Mouse (Mus musculus) kidney, embryonic 15.5 days (tissue): ENCODE data around the gene Fam193a. TPM values are rescaled to one million over a fixed set of nuclear protein-coding genes. Genes with fewer than 3 reads are reported as not detected.

Experiments
- ATAC-seq: fragments of 200-750 bp; cut with Nextera tagmentation; replicated peaks from 2 replicates; pipeline ENCODE4 v1.8.0; 2017; ENCODE audit warnings: moderate TSS enrichment; ENCODE audit not compliant: low FRiP score
- H3K27ac ChIP-seq: fragments of 300-500 bp; sonication (generic); 2 replicates; pipeline ENCODE4 v1.5.1; 2015; ENCODE audit warnings: mild to moderate bottlenecking, inconsistent platforms
- H3K27me3 ChIP-seq: fragments of 300-500 bp; sonication (generic); 2 replicates; pipeline ENCODE4 v1.6.1; 2015; ENCODE audit warnings: inconsistent platforms
- H3K36me3 ChIP-seq: fragments of 300-500 bp; sonication (generic); 2 replicates; pipeline ENCODE4 v1.6.1; 2015; ENCODE audit warnings: inconsistent platforms
- H3K4me1 ChIP-seq: fragments of 300-500 bp; sonication (generic); 2 replicates; pipeline ENCODE4 v1.6.1; 2015; ENCODE audit warnings: inconsistent platforms
- H3K4me2 ChIP-seq: fragments of 300-500 bp; sonication (generic); 2 replicates; pipeline ENCODE4 v1.6.1; 2015; ENCODE audit warnings: moderate library complexity, mild to moderate bottlenecking, inconsistent platforms
- H3K4me3 ChIP-seq: fragments of 300-500 bp; sonication (generic); replicated peaks from 2 replicates; pipeline ENCODE4 v1.5.1; 2015; ENCODE audit warnings: mild to moderate bottlenecking, inconsistent platforms
- H3K9ac ChIP-seq: fragments of 300-500 bp; sonication (generic); 2 replicates; pipeline ENCODE4 v1.6.1; 2015; ENCODE audit warnings: mild to moderate bottlenecking, inconsistent platforms
- H3K9me3 ChIP-seq: fragments of 300-500 bp; sonication (generic); replicated peaks from 2 replicates; pipeline ENCODE4 v1.6.1; 2016; ENCODE audit warnings: inconsistent platforms
- WGBS: fragments of 180-500 bp; shearing (Covaris S2); methylation state at CpG from one replicate; pipeline ENCODE4 v1.1.7; 2015; ENCODE audit warnings: mixed read lengths; 5-methylcytosine and 5-hydroxymethylcytosine counted together
- polyA plus RNA-seq: library from polyadenylated mRNA; unstranded; fragments of >200 nt; fragmentation: Nextera tagmentation; extraction: Ambion mirVana; gene quantifications from 2 replicates; pipeline ENCODE4 v1.2.1, GENCODE M21; 2015

The Fam193a gene
- polyA plus RNA-seq, 1 experiment from 2014 or later = 13.0 TPM

GRCm38 (mm10) chr5:34514218-34514566 is 144.5 kb downstream of the Fam193a start:
- H3K27me3 ChIP-seq = no peaks in the 10 kb centered on the region
- no peak for ATAC-seq
- peaks cover 15% of the 10 kb centered on the region for H3K4me1 ChIP-seq
- H3K9ac ChIP-seq = peak overlapping the region; percentile 35
- H3K36me3 ChIP-seq = no peaks in the 10 kb centered on the region
- H3K27ac ChIP-seq = no peak overlapping the region
- H3K4me3 ChIP-seq = peak overlapping the region; percentile 85
- WGBS = 11% methylated on average over 7 of the region's 7 CpGs
- no peaks in the 10 kb centered on the region for H3K9me3 ChIP-seq
- peak overlapping the region; percentile 98 for H3K4me2 ChIP-seq

DNA sequence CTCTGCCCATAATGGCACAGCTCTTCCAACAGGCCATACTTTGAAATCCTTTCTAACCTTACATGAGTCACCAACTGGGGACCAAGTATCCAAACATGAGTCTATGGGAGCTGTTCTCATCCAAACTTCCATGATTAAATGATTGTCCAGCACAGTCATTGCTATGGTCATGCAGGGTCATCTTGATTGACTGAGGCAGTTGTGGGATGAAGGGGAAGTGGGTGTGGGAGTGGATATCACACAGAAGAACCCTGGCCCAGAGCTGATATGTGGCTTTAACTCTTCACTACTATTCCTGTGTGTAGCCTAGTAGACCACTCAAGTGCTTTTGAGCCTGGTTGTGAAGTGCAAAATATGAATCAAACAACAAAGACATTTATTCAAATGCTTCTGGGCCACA is 145.4 kb downstream of the Fam193a start:
- H3K9me3 ChIP-seq = no peaks in the 10 kb centered on the region
- H3K9ac ChIP-seq = no peak overlapping the region
- no peak overlapping the region for H3K4me3 ChIP-seq
- ATAC-seq = no peak
- H3K36me3 ChIP-seq = no peaks in the 10 kb centered on the region
- H3K4me1 ChIP-seq = peaks cover 15% of the 10 kb centered on the region
- no peak overlapping the region for H3K4me2 ChIP-seq
- H3K27ac ChIP-seq = no peak overlapping the region
- no peaks in the 10 kb centered on the region for H3K27me3 ChIP-seq

- Histone ChIP-seq H3K27ac (no peak overlapping the region), H3K9me3 (no peaks in the 10 kb centered on the region), H3K4me1 (peaks cover 14% of the 10 kb centered on the region), H3K27me3 (no peaks in the 10 kb centered on the region), H3K36me3 (no peaks in the 10 kb centered on the region), H3K4me2 (no peak overlapping the region), H3K4me3 (no peak overlapping the region), H3K9ac (no peak overlapping the region)
- WGBS = 23% methylated on average over 3 of the region's 3 CpGs
- no peak for ATAC-seq
Measured at GRCm38 (mm10) chr5:34517913-34518312, 148.2 kb downstream of the Fam193a start.

GRCm38 (mm10) chr5:34519389-34519910 is 149.7 kb downstream of the Fam193a start:
- Histone ChIP-seq H3K9ac (no peak overlapping the region), H3K36me3 (no peaks in the 10 kb centered on the region), H3K4me1 (peaks cover 2% of the 10 kb centered on the region; the same call in 1 of the 2 replicates), H3K27me3 (no peaks in the 10 kb centered on the region), H3K4me3 (no peak overlapping the region), H3K27ac (no peak overlapping the region), H3K4me2 (no peak overlapping the region), H3K9me3 (no peaks in the 10 kb centered on the region)
- ATAC-seq = no peak
- WGBS = 87% methylated on average over 9 of the region's 9 CpGs

GRCm38 (mm10) chr5:34520458-34521209 is 150.9 kb downstream of the Fam193a start:
- H3K9ac ChIP-seq = no peak overlapping the region
- H3K36me3 ChIP-seq = no peaks in the 10 kb centered on the region
- H3K27me3 ChIP-seq = no peaks in the 10 kb centered on the region
- no peak overlapping the region for H3K4me3 ChIP-seq
- H3K4me2 ChIP-seq = no peak overlapping the region
- H3K9me3 ChIP-seq = no peaks in the 10 kb centered on the region
- no peak overlapping the region for H3K27ac ChIP-seq
- no peak for ATAC-seq
- WGBS = 68% methylated on average over 11 of the region's 11 CpGs
- H3K4me1 ChIP-seq = no peaks in the 10 kb centered on the region

- Histone ChIP-seq H3K27ac (no peak overlapping the region), H3K9me3 (no peaks in the 10 kb centered on the region), H3K4me1 (peaks cover 7% of the 10 kb centered on the region), H3K9ac (no peak overlapping the region), H3K27me3 (no peaks in the 10 kb centered on the region), H3K36me3 (no peaks in the 10 kb centered on the region), H3K4me3 (no peak overlapping the region), H3K4me2 (no peak overlapping the region)
- ATAC-seq = no peak
- WGBS = 78% methylated on average over 3 of the region's 3 CpGs
Measured at GRCm38 (mm10) chr5:34521337-34521736, 151.6 kb downstream of the Fam193a start.

DNA sequence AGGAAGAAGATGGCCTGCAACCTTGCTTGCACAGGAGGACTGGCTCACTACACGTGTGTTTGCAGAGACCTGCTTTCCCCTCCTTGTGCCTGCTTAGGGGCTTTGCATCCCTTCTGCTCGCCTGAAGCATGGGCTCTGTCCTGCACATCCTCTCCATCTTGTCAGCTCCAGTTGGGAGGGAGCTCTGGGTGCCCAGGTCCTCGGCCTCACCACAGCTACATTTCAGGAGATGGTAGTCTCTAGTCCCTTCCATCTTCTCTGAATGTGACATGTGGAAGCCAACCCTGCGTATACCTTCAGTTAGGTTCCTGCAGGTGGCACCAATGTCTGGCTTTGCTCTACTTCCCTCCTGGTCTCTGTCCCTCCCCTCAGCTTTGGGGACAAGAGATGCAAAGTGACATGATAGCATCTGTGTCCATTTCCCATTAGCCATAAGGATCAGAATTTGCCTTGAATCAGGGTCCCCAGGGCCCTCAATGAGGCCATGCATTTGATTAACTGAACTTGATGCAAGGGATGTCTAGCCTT is 154.3 kb downstream of the Fam193a start:
- 65% methylated on average over 4 of the region's 4 CpGs for WGBS

DNA sequence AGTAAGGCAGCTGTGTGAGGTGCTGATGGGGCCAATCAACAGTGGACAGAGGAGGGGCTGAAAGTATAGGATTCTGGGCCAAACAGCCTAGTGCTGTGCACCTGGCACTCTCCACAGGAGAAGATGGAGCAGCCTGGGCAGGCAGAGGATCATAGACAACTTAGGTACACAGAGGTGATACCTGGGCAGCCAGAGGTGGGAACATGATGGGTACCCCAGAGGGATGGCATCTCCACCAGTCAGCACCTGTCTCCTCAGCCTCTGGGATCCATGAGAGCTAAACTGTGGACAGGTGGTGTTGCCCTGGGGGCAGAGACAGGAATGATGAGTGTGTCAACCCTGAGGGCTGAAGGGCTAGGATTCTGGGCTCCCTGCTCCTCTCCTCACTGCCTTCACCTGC is 154.8 kb downstream of the Fam193a start:
- no peak overlapping the region for H3K27ac ChIP-seq
- H3K27me3 ChIP-seq = 0 out of 2 replicates have a peak, but pooled peaks cover 8% of the 10 kb centered on the region
- H3K4me3 ChIP-seq = no peak overlapping the region
- no peak overlapping the region for H3K9ac ChIP-seq
- H3K9me3 ChIP-seq = no peaks in the 10 kb centered on the region
- no peak for ATAC-seq
- no peaks in the 10 kb centered on the region for H3K36me3 ChIP-seq
- peaks cover 12% of the 10 kb centered on the region for H3K4me1 ChIP-seq
- no peak overlapping the region for H3K4me2 ChIP-seq

More for the DNA sequence above, 154.3 kb downstream of the Fam193a start:
- no peaks in the 10 kb centered on the region for H3K36me3 ChIP-seq
- no peak for ATAC-seq
- no peak overlapping the region for H3K9ac ChIP-seq
- no peaks in the 10 kb centered on the region for H3K9me3 ChIP-seq
- no peak overlapping the region for H3K4me3 ChIP-seq
- 0 out of 2 replicates have a peak, but pooled peaks cover 8% of the 10 kb centered on the region for H3K27me3 ChIP-seq
- no peak overlapping the region for H3K4me2 ChIP-seq
- H3K4me1 ChIP-seq = peaks cover 12% of the 10 kb centered on the region
- H3K27ac ChIP-seq = no peak overlapping the region

- Histone ChIP-seq H3K36me3 (no peaks in the 10 kb centered on the region), H3K4me1 (peaks cover 17% of the 10 kb centered on the region), H3K27me3 (0 out of 2 replicates have a peak, but pooled peaks cover 8% of the 10 kb centered on the region), H3K4me2 (peak within 1 kb of the TSS; percentile 67), H3K9me3 (no peaks in the 10 kb centered on the region), H3K4me3 (peak within 1 kb of the TSS; percentile 55), H3K27ac (peak within 1 kb of the TSS; percentile 4; the same call in 1 of the 2 replicates), H3K9ac (peak within 1 kb of the TSS; percentile 49; the same call in 1 of the 2 replicates)
- WGBS = 2% methylated on average over 38 of the region's 38 CpGs
- peak; percentile 94 for ATAC-seq
Measured at GRCm38 (mm10) chr5:34525663-34526476, 156.1 kb downstream of the Fam193a start, which contains the start of gene Sh3bp2. Gene Sh3bp2 (plus strand): TSS chr5:34525838.

DNA sequence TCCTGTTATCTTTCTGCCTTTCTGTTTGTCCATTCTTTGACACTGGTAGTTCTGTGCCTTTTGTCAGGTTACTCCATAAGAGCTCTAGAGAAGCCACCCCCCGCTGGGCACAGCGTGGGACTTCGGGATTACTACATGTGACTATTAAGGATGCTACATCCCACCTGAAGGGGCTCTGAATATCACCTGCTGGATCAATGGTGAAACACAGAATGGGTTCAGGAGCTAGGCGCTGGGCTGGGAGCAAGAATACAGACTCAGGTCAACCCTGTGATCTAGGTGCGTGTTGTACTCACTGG is 156.7 kb downstream of the Fam193a start:
- H3K27ac ChIP-seq = no peak overlapping the region
- peak overlapping the region; percentile 67 for H3K4me2 ChIP-seq
- no peaks in the 10 kb centered on the region for H3K9me3 ChIP-seq
- no peaks in the 10 kb centered on the region for H3K36me3 ChIP-seq
- peak overlapping the region; percentile 55 for H3K4me3 ChIP-seq
- H3K4me1 ChIP-seq = peaks cover 17% of the 10 kb centered on the region
- 0 out of 2 replicates have a peak, but pooled peaks cover 8% of the 10 kb centered on the region for H3K27me3 ChIP-seq
- no peak overlapping the region for H3K9ac ChIP-seq
- WGBS = 45% methylated on average over 5 of the region's 5 CpGs
- no peak for ATAC-seq

DNA sequence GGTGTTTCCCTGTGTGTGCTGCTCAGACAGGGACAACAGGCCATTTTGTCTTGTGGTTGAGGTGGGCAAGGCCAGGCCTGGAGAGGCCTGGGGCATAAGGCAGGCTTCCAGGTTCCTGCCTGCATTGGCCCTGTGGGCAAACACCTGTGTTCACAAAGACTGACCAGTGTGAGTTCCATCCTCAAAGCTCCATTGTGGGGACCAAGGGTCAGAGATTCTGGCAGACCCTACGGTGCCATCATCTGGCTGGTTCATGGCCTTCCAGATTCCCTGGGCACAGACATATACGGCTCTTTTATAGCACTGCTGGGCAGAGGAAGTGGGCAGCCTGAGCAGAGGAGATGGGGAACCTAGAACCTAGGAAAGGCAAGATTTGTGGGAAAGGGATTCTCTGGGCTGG is 157.6 kb downstream of the Fam193a start:
- H3K9me3 ChIP-seq = no peaks in the 10 kb centered on the region
- no peak for ATAC-seq
- H3K4me2 ChIP-seq = no peak overlapping the region
- H3K4me1 ChIP-seq = peaks cover 17% of the 10 kb centered on the region
- H3K9ac ChIP-seq = no peak overlapping the region
- 0 out of 2 replicates have a peak, but pooled peaks cover 8% of the 10 kb centered on the region for H3K27me3 ChIP-seq
- no peaks in the 10 kb centered on the region for H3K36me3 ChIP-seq
- H3K27ac ChIP-seq = no peak overlapping the region
- H3K4me3 ChIP-seq = no peak overlapping the region
- 90% methylated on average over 2 of the region's 2 CpGs for WGBS

DNA sequence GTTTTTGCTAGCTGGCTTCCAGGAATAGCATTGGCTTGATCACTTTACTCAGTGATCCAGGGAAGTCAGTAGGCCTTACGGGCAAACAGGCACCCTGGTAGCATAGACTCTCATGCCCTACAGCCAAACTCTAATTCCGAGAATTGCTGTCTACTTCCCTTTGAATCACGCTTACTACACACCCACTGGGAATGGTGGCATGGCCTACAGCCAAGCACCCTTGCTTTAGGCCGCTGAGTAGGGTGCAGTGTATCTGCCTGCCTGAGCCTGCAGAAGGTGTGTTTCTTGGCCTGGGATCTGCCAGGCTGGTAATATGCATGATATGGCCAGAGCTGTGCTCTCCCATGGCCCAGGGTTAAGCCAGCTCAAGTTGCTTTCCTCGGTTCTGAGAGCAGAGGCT is 159.0 kb downstream of the Fam193a start:
- no peak for ATAC-seq
- WGBS = 78% methylated on average over 5 of the region's 5 CpGs
- no peak overlapping the region for H3K9ac ChIP-seq
- peaks cover 17% of the 10 kb centered on the region for H3K4me1 ChIP-seq
- H3K4me2 ChIP-seq = no peak overlapping the region
- H3K9me3 ChIP-seq = no peaks in the 10 kb centered on the region
- 0 out of 2 replicates have a peak, but pooled peaks cover 8% of the 10 kb centered on the region for H3K27me3 ChIP-seq
- no peak overlapping the region for H3K27ac ChIP-seq
- H3K4me3 ChIP-seq = no peak overlapping the region
- H3K36me3 ChIP-seq = no peaks in the 10 kb centered on the region
